Mouse (Mus musculus) ES-E14 (cell line): ENCODE measurements around the gene Gm8773.

ENCODE experiments used
- CHD2 ChIP-seq: IDR thresholded peaks from 2 replicates; pipeline ENCODE4 v1.6.1; 2014; ENCODE audit warnings: mild to moderate bottlenecking, low read depth, low read length, inconsistent platforms
- HCFC1 ChIP-seq: IDR thresholded peaks from 2 replicates; pipeline ENCODE4 v1.6.1; 2012; ENCODE audit warnings: low read length, inconsistent platforms, borderline replicate concordance; ENCODE audit not compliant: insufficient read depth
- MAFK ChIP-seq: IDR thresholded peaks from 2 replicates; pipeline ENCODE4 v1.6.1; 2014; ENCODE audit warnings: mild to moderate bottlenecking, low read depth, low read length, inconsistent platforms; ENCODE audit not compliant: insufficient read depth
- ZC3H11A ChIP-seq: IDR thresholded peaks from 2 replicates; pipeline ENCODE4 v1.6.1; 2012; ENCODE audit warnings: low read depth, mild to moderate bottlenecking, inconsistent platforms, low read length, borderline replicate concordance
- ZNF384 ChIP-seq: IDR thresholded peaks from 2 replicates; pipeline ENCODE4 v1.6.1; 2012; ENCODE audit warnings: low read depth, low read length, inconsistent platforms

GRCm38 (mm10) chr5:5551110-5551509 is 22.5 kb upstream of the Gm8773 start:
- no peak for TF ChIP-seq CHD2
- TF ChIP-seq ZC3H11A: no peak
- no peak for TF ChIP-seq ZNF384
- no peak for TF ChIP-seq MAFK
- TF ChIP-seq HCFC1: no peak
